8 mouse cellular contexts compared by ENCODE assay signal in the genomic region with DNA sequence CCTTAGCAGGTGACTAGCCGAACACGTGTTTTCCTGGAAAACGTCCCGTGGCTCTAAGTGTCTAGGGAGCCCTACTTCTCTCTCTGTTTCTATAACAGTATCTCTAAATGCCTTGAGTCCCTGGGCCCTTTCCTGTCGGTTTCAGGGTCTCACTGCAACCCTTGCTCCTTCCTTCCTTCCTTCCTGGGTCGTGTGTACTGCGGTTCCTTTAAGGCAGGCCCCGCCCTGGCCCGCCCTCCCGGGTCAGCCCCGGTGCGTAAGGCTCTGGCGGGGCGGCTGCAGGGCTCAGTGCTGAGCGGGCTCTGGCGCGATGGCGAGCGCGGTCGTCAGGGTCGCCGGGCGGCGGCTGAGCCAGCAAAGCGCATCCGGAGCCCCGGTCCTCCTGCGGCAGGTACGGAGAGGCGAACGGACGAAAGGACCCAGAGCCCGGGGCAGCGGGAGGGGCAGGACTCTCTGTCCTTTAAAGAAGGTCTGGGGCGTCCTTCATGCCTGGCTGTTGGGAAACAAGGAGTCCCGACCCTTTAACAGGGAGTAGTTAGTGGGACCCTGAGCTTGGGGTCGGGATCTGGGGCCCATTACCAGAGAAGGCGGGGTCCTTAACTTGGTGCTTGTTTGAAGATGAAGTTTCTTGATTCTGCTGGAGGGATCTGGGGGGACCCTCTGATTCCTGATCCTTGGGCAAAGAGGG. TPM values are rescaled to one million over a fixed set of nuclear protein-coding genes. Genes with fewer than 3 reads are reported as not detected.
A peak's percentile ranks its signal among the peaks of the same experiment; 100 is the strongest.
DNase-seq lines count a peak whose midpoint lies in the region; ATAC-seq and TF ChIP-seq lines count a peak whose summit lies in the region.

No protein-coding gene starts in this region.

- peak overlapping the region; percentile 53 for H3K9ac ChIP-seq in forebrain, postnatal 0 days

- peaks cover 13% of the 10 kb centered on the region; the same call in 1 of the 2 replicates for H3K4me1 ChIP-seq in forebrain, postnatal 0 days (ENCODE audit: insufficient read depth)
- H3K4me1 ChIP-seq in hindbrain, embryonic 10.5 days (replicated peaks) = peaks cover 22% of the 10 kb centered on the region

- H3K27ac ChIP-seq in forebrain, postnatal 0 days (ENCODE audit: low read depth, low read length) = no peak overlapping the region
- H3K27ac ChIP-seq in hindbrain, embryonic 10.5 days = peak overlapping the region; percentile 81

- peak; percentile 79 for DNase-seq in NIH3T3 (ENCODE audit: low read depth)
- DNase-seq in cerebellum, adult 8-10 months = peak; percentile 67
- DNase-seq in forebrain, postnatal 0 days = peak; percentile 69
- peak; percentile 75 for DNase-seq in hindbrain, embryonic 10.5 days (ENCODE audit: low spot score)
- peak; percentile 54 to 69 for DNase-seq in layer of hippocampus, postnatal 36 days
- peak; percentile 75 to 81 for DNase-seq in lung, postnatal 4 days
- peak; percentile 77 for DNase-seq in retina, embryonic 14.5 days (ENCODE audit: low spot score)
- DNase-seq in thymus, postnatal 4 days = peak; percentile 82

- WGBS in forebrain, postnatal 0 days = 1% methylated on average over 39 of the region's 39 CpGs
- 2% methylated on average over 39 of the region's 39 CpGs for WGBS in hindbrain, embryonic 10.5 days

- H3K27me3 ChIP-seq in forebrain, postnatal 0 days (ENCODE audit: insufficient read depth, low read length) = no peaks in the 10 kb centered on the region
- H3K27me3 ChIP-seq in hindbrain, embryonic 10.5 days (ENCODE audit: insufficient read depth, poor library complexity, severe bottlenecking) = peaks cover 20% of the 10 kb centered on the region

- peak; percentile 90 for ATAC-seq in forebrain, postnatal 0 days

- no peak for TF ChIP-seq CTCF in forebrain, postnatal 0 days (IDR thresholded peaks at IDR 0.05; ENCODE audit: low read depth)

- no peaks in the 10 kb centered on the region for H3K9me3 ChIP-seq in forebrain, postnatal 0 days (ENCODE audit: low read length)
- no peaks in the 10 kb centered on the region for H3K9me3 ChIP-seq in hindbrain, embryonic 10.5 days

- H3K4me2 ChIP-seq in forebrain, postnatal 0 days (ENCODE audit: low read depth) = peak overlapping the region; percentile 88

- no peaks in the 10 kb centered on the region for H3K36me3 ChIP-seq in forebrain, postnatal 0 days (ENCODE audit: insufficient read depth)
- H3K36me3 ChIP-seq in hindbrain, embryonic 10.5 days = no peaks in the 10 kb centered on the region

- peak overlapping the region; percentile 63 for H3K4me3 ChIP-seq in forebrain, postnatal 0 days (ENCODE audit: low read depth, low read length)
- peak overlapping the region; percentile 77 for H3K4me3 ChIP-seq in hindbrain, embryonic 10.5 days

RNA-seq across cellular contexts. Expression of gene Zfp575, which starts 6.3 kb away (rescaled TPM):
- total RNA-seq in forebrain, postnatal 0 days (2014; rRNA removed) = 0.38 and 1.2 TPM in 2 replicates
- 19.4 and 24.8 TPM in 2 replicates for polyA plus RNA-seq in forebrain, postnatal 0 days (2015; fragmentation: Nextera tagmentation; extraction: Ambion mirVana)
- 2.0 and 3.2 TPM in 2 replicates for polyA plus RNA-seq in hindbrain, embryonic 10.5 days (2016; fragmentation: Nextera tagmentation; extraction: Ambion mirVana)
- 1 to 10 TPM; 4.7 to 5.7 TPM for total RNA-seq in layer of hippocampus, postnatal 36 days (2021)

RNA-seq across cellular contexts. Expression of gene Ethe1, which starts 6.4 kb away (rescaled TPM):
- 24.2 and 25.8 TPM in 2 replicates for total RNA-seq in forebrain, postnatal 0 days (2014; rRNA removed)
- 24.3 and 26.8 TPM in 2 replicates for polyA plus RNA-seq in forebrain, postnatal 0 days (2015; fragmentation: Nextera tagmentation; extraction: Ambion mirVana)
- 22.2 and 23.2 TPM in 2 replicates for polyA plus RNA-seq in hindbrain, embryonic 10.5 days (2016; fragmentation: Nextera tagmentation; extraction: Ambion mirVana)
- 10 to 100 TPM in 1 of 2 experiments, 1 to 10 TPM in 1; 10.0 to 12.0 TPM for total RNA-seq in layer of hippocampus, postnatal 36 days (2021)

RNA-seq across cellular contexts. Expression of gene Phldb3, which starts 16.8 kb away (rescaled TPM):
- 0.15 TPM in 1 of 2 replicates, not detected in the other for total RNA-seq in forebrain, postnatal 0 days (2014; rRNA removed)
- polyA plus RNA-seq in forebrain, postnatal 0 days (2015; fragmentation: Nextera tagmentation; extraction: Ambion mirVana) = not detected in 2 replicates
- not detected in 2 replicates for polyA plus RNA-seq in hindbrain, embryonic 10.5 days (2016; fragmentation: Nextera tagmentation; extraction: Ambion mirVana)
- under 1 TPM in 1 of 2 experiments, not detected in 1; 0.30 TPM for total RNA-seq in layer of hippocampus, postnatal 36 days (2021)

RNA-seq across cellular contexts. Expression of gene Lypd3, which starts 42.6 kb away (rescaled TPM):
- 0.23 and 0.33 TPM in 2 replicates for total RNA-seq in forebrain, postnatal 0 days (2014; rRNA removed)
- 0.67 and 1.3 TPM in 2 replicates for polyA plus RNA-seq in forebrain, postnatal 0 days (2015; fragmentation: Nextera tagmentation; extraction: Ambion mirVana)
- 0.47 and 2.1 TPM in 2 replicates for polyA plus RNA-seq in hindbrain, embryonic 10.5 days (2016; fragmentation: Nextera tagmentation; extraction: Ambion mirVana)
- total RNA-seq in layer of hippocampus, postnatal 36 days (2021) = under 1 TPM; 0.40 to 0.68 TPM

RNA-seq across cellular contexts. Expression of gene Xrcc1, which starts 47.7 kb away (rescaled TPM):
- total RNA-seq in forebrain, postnatal 0 days (2014; rRNA removed) = 41.1 and 49.8 TPM in 2 replicates
- polyA plus RNA-seq in forebrain, postnatal 0 days (2015; fragmentation: Nextera tagmentation; extraction: Ambion mirVana) = 42.1 and 48.6 TPM in 2 replicates
- 132 and 160 TPM in 2 replicates for polyA plus RNA-seq in hindbrain, embryonic 10.5 days (2016; fragmentation: Nextera tagmentation; extraction: Ambion mirVana)
- 10 to 100 TPM; 34.2 to 37.7 TPM for total RNA-seq in layer of hippocampus, postnatal 36 days (2021)
